Mouse (Mus musculus) cerebellum, adult 2 months (tissue): ENCODE data around the gene Gprc5c.

Experiments used
- CTCF ChIP-seq: fragments of 200-500 bp; IDR thresholded peaks from 2 replicates; pipeline ENCODE4 v1.5.1; 2011; ENCODE audit warnings: low read depth, mild to moderate bottlenecking, control low read depth, low read length, moderate library complexity, borderline replicate concordance; ENCODE audit not compliant: insufficient read depth
- POLR2A ChIP-seq: fragments of 200-500 bp; IDR thresholded peaks from 2 replicates; pipeline ENCODE4 v1.6.1; 2011; ENCODE audit warnings: low read length, control low read depth, borderline replicate concordance; ENCODE audit not compliant: insufficient read depth

DNA sequence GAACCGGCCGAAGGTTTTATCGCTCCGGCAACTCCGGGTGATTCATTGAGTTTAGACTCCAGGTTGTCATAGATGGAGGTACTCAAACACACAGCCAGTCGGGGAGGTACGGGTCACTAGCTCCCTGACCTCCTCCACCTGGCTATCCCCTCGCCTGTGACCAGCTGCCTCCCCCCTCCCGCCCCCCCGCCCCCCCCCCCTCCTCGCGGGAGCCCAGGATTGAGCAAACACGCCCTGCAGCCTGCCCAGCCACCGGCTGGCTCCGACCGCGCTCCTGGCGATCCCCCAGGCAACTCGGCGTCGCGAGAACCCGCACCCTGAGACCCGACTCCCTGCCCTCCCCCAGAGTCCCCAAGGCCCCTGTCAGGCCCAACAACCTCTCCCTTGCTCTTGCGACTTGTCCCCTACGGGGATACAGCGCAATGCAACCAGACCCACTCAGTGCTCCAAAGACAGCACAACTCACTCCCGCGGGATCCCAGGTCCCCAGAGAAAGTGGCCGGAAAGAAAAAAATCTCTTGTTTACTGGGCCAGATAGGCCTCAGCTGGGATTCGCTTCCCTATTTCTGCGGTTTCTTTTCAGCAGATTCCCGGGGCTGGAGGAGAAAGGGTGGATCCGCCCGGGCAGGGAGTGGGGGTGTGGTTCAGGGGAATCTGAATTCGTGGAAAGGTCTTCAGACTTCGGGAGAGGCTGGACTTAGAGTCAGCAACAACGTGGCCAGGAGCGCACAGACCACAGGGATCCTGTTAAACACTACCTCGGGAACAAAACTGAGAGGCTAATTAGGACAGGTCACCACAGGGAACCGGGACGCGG, at the start of gene Gprc5c:
- TF ChIP-seq CTCF (no peak), POLR2A (no peak)
